Mouse (Mus musculus): ENCODE results near the gene Nedd9. TPM values are rescaled to one million over a fixed set of nuclear protein-coding genes. Genes with fewer than 3 reads are reported as not detected.

The Nedd9 gene
- polyA plus RNA-seq, 1 experiment from 2014 or later = 25.0 TPM

DNA sequence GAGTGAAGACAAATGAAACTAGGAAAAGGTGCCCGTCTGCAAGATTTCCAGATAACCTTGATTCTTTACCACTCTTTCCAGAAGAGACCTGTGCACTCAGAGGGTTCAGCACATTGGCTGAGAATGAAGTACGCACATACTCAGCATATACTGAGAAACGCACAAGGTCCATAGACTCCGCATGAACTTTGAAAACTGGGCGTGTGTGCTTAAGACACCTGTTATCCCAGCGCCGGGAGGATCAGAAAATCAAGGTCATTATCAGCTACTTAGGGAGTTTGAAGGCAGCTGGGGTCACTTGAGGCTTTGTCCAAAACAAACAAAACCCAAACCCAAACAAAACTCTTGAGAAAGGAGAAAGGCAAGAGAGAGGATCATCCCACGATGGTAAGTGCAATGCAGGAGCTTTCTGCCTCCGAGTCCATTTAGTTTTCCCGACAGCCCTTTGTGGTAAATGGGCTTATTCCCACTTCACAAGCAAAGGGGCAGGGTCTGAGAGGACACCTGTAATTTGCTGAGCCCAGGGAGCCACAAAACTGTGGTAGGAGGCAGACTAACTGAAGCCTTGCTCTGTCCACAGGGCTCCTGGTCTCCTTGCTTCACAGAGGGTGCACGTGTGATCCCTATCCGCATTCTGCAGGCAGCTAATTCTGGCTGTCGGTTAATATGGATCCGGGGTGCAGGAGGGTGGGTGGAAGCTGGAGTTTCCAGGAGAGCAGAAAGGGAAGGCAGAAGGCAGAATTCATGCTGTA lies 153.1 kb downstream of the Nedd9 start:
- no peak for ATAC-seq (ENCODE audit: insufficient read depth, low FRiP score)
- H3K9me3 ChIP-seq (replicated peaks; ENCODE audit: control insufficient read depth, low read length) = no peaks in the 10 kb centered on the region
- peaks cover 26% of the 10 kb centered on the region for H3K4me1 ChIP-seq (ENCODE audit: control insufficient read depth, insufficient read depth, low read length)
- no peak overlapping the region for H3K27ac ChIP-seq (ENCODE audit: low read length)
- H3K36me3 ChIP-seq (ENCODE audit: control insufficient read depth, insufficient read depth, low read length) = 0 out of 2 replicates have a peak, but pooled peaks cover 7% of the 10 kb centered on the region
- H3K9ac ChIP-seq (ENCODE audit: low read length) = no peak overlapping the region
- no peak overlapping the region for H3K4me2 ChIP-seq (ENCODE audit: low read depth, low read length)
- no peaks in the 10 kb centered on the region for H3K27me3 ChIP-seq (ENCODE audit: control insufficient read depth, insufficient read depth, low read length)
- H3K4me3 ChIP-seq (replicated peaks; ENCODE audit: low read length) = no peak overlapping the region
- 49% methylated on average over 14 of the region's 14 CpGs for WGBS

DNA sequence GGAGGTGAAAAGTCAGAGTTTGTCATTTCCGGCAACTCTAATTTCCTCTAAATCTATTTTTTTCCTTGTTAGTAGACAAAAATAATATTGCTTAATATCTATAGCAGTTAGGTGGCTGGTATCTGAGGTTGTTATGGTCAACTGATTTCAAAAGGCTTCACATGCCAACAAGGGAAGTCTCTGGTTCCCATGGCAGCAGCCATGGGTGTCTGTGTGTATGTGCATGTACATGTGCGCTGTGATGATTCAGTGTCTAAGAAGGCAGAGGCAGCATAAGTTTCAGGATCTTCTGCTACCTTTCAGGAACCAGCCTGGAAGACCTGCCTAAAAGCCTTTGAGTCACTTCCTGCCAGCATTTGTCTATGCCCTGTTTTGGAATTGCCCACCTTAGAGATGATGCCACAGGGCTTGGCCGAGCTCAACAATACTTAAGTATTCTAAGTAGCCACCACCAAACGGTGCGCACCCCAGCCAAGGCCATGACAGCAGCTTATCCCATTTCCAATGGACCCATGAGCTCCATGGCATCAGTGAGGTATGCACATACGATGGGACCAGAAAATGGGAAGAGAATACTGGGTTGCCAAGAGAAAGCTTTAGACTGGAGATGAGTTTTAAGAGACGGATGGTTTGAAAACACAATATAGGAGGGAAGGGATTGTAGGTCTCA lies 155.4 kb downstream of the Nedd9 start:
- no peaks in the 10 kb centered on the region for H3K27me3 ChIP-seq (ENCODE audit: control insufficient read depth, insufficient read depth, low read length)
- ATAC-seq (ENCODE audit: insufficient read depth, low FRiP score) = no peak
- H3K4me1 ChIP-seq (ENCODE audit: control insufficient read depth, insufficient read depth, low read length) = peaks cover 26% of the 10 kb centered on the region
- WGBS = 93% methylated on average over 7 of the region's 7 CpGs
- H3K4me3 ChIP-seq (replicated peaks; ENCODE audit: low read length) = no peak overlapping the region
- H3K4me2 ChIP-seq (ENCODE audit: low read depth, low read length) = no peak overlapping the region
- 0 out of 2 replicates have a peak, but pooled peaks cover 3% of the 10 kb centered on the region for H3K36me3 ChIP-seq (ENCODE audit: control insufficient read depth, insufficient read depth, low read length)
- no peak overlapping the region for H3K9ac ChIP-seq (ENCODE audit: low read length)
- H3K9me3 ChIP-seq (replicated peaks; ENCODE audit: control insufficient read depth, low read length) = no peaks in the 10 kb centered on the region
- no peak overlapping the region for H3K27ac ChIP-seq (ENCODE audit: low read length)

DNA sequence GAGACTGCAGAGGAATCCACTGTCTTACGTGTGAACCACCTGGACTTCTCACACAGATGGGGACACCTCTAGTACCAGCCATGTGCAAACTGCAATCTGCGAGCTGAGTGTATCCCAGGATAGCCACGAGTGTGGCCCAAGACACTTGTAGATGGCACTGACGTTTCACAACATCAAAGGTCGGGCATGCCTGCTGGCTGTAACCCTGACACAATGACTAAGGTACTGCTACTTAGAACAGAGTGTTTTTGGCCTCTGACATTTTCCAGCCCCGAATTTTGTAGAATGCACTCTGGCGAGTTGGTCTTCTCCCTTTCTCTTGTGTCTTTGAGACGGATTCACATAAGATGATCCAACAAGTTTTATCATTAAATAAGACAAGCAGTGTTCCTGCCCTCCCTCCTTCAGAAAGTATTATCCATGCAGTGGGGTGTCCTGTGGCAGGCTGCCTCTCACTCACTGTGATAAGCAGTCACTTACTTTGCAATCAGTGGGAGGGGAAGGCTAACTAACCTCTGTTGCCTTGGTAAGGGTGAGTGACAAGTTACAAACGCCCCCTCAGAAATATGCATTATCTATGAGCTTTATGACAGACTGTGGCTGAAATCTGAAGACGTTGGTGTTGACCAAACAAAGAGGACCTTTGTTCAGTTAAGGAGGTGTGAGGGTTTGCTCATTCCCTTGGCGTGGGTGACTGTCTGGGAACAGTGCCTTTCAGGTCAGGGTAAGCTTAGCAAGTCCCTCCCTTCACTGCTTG lies 156.4 kb downstream of the Nedd9 start:
- WGBS = 66% methylated on average over 11 of the region's 11 CpGs

DNA sequence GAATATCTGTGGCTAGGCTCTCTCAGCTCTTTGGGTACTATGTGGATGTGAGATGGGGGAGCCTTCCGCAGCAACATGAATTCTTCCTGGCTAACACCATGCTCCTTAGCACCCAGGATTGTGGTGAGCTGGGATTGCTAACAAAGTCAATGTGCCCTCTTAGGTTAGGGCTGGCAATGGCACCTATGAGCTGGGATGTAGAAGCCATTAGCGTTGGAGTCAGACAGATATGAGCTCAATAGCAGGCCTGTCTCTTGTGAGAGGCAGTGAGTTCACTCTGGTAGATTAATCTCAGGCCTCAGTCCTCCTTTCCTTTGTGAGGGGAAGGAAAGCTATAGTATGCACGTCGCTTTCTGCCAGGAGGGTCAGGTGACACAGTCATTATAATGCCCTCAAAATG lies 157.1 kb downstream of the Nedd9 start:
- H3K27ac ChIP-seq (ENCODE audit: low read length) = no peak overlapping the region

More for the DNA sequence above, 156.4 kb downstream of the Nedd9 start:
- peaks cover 19% of the 10 kb centered on the region for H3K4me1 ChIP-seq (ENCODE audit: control insufficient read depth, insufficient read depth, low read length)
- H3K36me3 ChIP-seq (ENCODE audit: control insufficient read depth, insufficient read depth, low read length) = 0 out of 2 replicates have a peak, but pooled peaks cover 3% of the 10 kb centered on the region
- no peak overlapping the region for H3K9ac ChIP-seq (ENCODE audit: low read length)
- H3K27ac ChIP-seq (ENCODE audit: low read length) = no peak overlapping the region
- no peaks in the 10 kb centered on the region for H3K9me3 ChIP-seq (replicated peaks; ENCODE audit: control insufficient read depth, low read length)
- no peak overlapping the region for H3K4me3 ChIP-seq (replicated peaks; ENCODE audit: low read length)
- no peak overlapping the region for H3K4me2 ChIP-seq (ENCODE audit: low read depth, low read length)
- ATAC-seq (ENCODE audit: insufficient read depth, low FRiP score) = no peak
- no peaks in the 10 kb centered on the region for H3K27me3 ChIP-seq (ENCODE audit: control insufficient read depth, insufficient read depth, low read length)

DNA sequence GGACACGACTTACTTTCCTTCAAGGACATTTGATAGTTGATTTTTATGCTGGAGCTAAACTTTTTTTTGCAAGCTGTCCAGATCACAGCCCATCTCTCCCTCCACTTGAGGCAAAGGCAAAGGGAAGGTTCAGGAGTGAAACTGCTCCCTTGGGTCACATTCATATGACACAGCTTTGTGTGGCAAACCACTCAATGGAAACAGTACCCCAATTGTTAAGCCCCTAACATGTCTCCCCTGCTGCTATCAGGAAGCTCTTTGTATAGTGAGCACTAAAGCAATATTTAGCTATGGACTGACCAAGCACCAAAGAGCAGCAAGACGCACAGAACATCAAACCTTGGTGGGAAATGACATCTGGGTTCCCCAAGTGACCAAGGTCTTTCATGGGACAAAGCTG lies 158.7 kb downstream of the Nedd9 start:
- Histone ChIP-seq H3K4me1 (ENCODE audit: control insufficient read depth, insufficient read depth, low read length) (peaks cover under 1% of the 10 kb centered on the region; the same call in 1 of the 2 replicates), H3K4me3 (replicated peaks; ENCODE audit: low read length) (no peak overlapping the region), H3K4me2 (ENCODE audit: low read depth, low read length) (no peak overlapping the region), H3K36me3 (ENCODE audit: control insufficient read depth, insufficient read depth, low read length) (0 out of 2 replicates have a peak, but pooled peaks cover 3% of the 10 kb centered on the region), H3K27ac (ENCODE audit: low read length) (no peak overlapping the region), H3K9me3 (replicated peaks; ENCODE audit: control insufficient read depth, low read length) (no peaks in the 10 kb centered on the region), H3K27me3 (ENCODE audit: control insufficient read depth, insufficient read depth, low read length) (no peaks in the 10 kb centered on the region), H3K9ac (ENCODE audit: low read length) (no peak overlapping the region)
- ATAC-seq (ENCODE audit: insufficient read depth, low FRiP score) = no peak
- 63% methylated on average over 2 of the region's 2 CpGs for WGBS

More for the DNA sequence above, 157.1 kb downstream of the Nedd9 start:
- Histone ChIP-seq H3K4me1 (ENCODE audit: control insufficient read depth, insufficient read depth, low read length) (peaks cover 14% of the 10 kb centered on the region), H3K36me3 (ENCODE audit: control insufficient read depth, insufficient read depth, low read length) (0 out of 2 replicates have a peak, but pooled peaks cover 3% of the 10 kb centered on the region), H3K9ac (ENCODE audit: low read length) (no peak overlapping the region), H3K4me2 (ENCODE audit: low read depth, low read length) (no peak overlapping the region), H3K4me3 (replicated peaks; ENCODE audit: low read length) (no peak overlapping the region), H3K27me3 (ENCODE audit: control insufficient read depth, insufficient read depth, low read length) (no peaks in the 10 kb centered on the region), H3K9me3 (replicated peaks; ENCODE audit: control insufficient read depth, low read length) (no peaks in the 10 kb centered on the region)
- 91% methylated on average over 4 of the region's 4 CpGs for WGBS
- ATAC-seq (ENCODE audit: insufficient read depth, low FRiP score) = no peak

DNA sequence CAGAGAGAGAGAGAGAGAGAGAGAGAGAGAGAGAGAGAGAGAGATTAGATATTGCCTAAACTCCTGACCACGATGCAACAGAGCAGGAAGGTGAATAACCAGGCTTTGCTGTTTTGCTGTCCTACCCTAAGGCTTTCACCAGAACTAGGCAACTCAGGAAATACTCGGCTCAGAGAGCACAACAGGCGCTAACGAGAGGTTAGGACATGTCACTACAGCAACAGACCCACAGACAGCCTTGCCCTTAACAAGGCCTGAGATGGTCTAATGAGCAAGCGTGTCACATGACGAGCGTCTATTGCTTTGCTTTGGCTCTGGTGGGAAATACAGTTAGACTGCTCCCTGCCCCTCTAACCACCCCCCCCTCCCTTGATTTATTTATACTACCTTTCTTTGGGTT lies 159.6 kb downstream of the Nedd9 start:
- Histone ChIP-seq H3K27me3 (ENCODE audit: control insufficient read depth, insufficient read depth, low read length) (no peaks in the 10 kb centered on the region), H3K9ac (ENCODE audit: low read length) (no peak overlapping the region), H3K9me3 (replicated peaks; ENCODE audit: control insufficient read depth, low read length) (no peaks in the 10 kb centered on the region), H3K4me1 (ENCODE audit: control insufficient read depth, insufficient read depth, low read length) (no peaks in the 10 kb centered on the region), H3K4me3 (replicated peaks; ENCODE audit: low read length) (no peak overlapping the region), H3K4me2 (ENCODE audit: low read depth, low read length) (no peak overlapping the region), H3K36me3 (ENCODE audit: control insufficient read depth, insufficient read depth, low read length) (0 out of 2 replicates have a peak, but pooled peaks cover 3% of the 10 kb centered on the region), H3K27ac (ENCODE audit: low read length) (no peak overlapping the region)
- WGBS = 69% methylated on average over 7 of the region's 7 CpGs
- ATAC-seq (ENCODE audit: insufficient read depth, low FRiP score) = no peak

DNA sequence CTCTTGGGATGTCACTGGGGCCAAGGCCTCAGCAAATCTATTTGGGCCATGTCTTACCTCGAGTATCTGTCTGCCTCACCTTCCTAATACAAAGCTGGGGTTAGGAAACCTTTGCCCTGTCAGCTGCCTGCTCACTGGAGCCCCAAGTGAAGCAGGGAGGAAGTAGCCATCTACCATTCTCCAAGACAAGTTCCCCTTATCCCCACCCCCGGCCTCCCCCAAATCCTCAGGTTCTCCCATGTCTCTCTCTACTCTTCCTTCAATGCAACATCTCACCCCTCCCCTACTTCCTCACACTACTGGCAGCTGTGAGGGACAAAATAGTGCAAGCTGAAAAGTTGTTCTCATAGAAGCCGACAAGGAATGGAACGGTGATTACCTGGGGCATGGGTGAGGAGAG lies 161.0 kb downstream of the Nedd9 start:
- Histone ChIP-seq H3K4me2 (ENCODE audit: low read depth, low read length) (no peak overlapping the region), H3K27ac (ENCODE audit: low read length) (no peak overlapping the region), H3K9ac (ENCODE audit: low read length) (no peak overlapping the region), H3K27me3 (ENCODE audit: control insufficient read depth, insufficient read depth, low read length) (no peaks in the 10 kb centered on the region), H3K4me1 (ENCODE audit: control insufficient read depth, insufficient read depth, low read length) (peaks cover 4% of the 10 kb centered on the region; the same call in 1 of the 2 replicates), H3K4me3 (replicated peaks; ENCODE audit: low read length) (no peak overlapping the region), H3K36me3 (ENCODE audit: control insufficient read depth, insufficient read depth, low read length) (0 out of 2 replicates have a peak, but pooled peaks cover 3% of the 10 kb centered on the region), H3K9me3 (replicated peaks; ENCODE audit: control insufficient read depth, low read length) (no peaks in the 10 kb centered on the region)
- ATAC-seq (ENCODE audit: insufficient read depth, low FRiP score) = no peak
- WGBS = 78% methylated on average over 4 of the region's 4 CpGs

DNA sequence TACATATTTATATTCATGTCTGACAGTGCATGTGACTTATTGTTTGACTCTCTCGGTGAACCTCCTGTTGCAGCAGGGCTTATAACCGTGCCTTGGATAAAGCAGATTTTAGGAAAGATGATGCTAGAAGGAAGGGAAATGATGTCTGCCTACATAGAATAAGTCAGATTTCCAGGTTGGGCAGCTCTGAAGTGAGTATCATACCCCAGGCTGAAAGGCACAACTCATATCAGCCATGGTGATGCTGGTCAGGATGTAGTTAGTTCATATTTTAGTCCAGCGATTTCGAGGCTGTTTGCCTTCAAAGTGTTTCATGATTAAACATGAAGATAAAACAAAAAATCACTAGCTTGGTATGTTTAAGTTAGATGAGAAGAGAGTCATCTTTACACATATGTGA lies 161.8 kb downstream of the Nedd9 start:
- 82% methylated on average over 4 of the region's 4 CpGs for WGBS

More for the DNA sequence above, 161.8 kb downstream of the Nedd9 start:
- Histone ChIP-seq H3K27me3 (ENCODE audit: control insufficient read depth, insufficient read depth, low read length) (no peaks in the 10 kb centered on the region), H3K9ac (ENCODE audit: low read length) (no peak overlapping the region), H3K4me2 (ENCODE audit: low read depth, low read length) (no peak overlapping the region), H3K27ac (ENCODE audit: low read length) (no peak overlapping the region), H3K36me3 (ENCODE audit: control insufficient read depth, insufficient read depth, low read length) (0 out of 2 replicates have a peak, but pooled peaks cover 3% of the 10 kb centered on the region), H3K9me3 (replicated peaks; ENCODE audit: control insufficient read depth, low read length) (no peaks in the 10 kb centered on the region), H3K4me1 (ENCODE audit: control insufficient read depth, insufficient read depth, low read length) (peaks cover 4% of the 10 kb centered on the region), H3K4me3 (replicated peaks; ENCODE audit: low read length) (no peak overlapping the region)
- no peak for ATAC-seq (ENCODE audit: insufficient read depth, low FRiP score)
